Mouse (Mus musculus): ENCODE measurements around the gene Ifi47. TPM values are rescaled to one million over a fixed set of nuclear protein-coding genes. Genes with fewer than 3 reads are reported as not detected.

Ifi47 gene
- polyA plus RNA-seq, 1 experiment from 2014 or later: 2.1 TPM

DNA sequence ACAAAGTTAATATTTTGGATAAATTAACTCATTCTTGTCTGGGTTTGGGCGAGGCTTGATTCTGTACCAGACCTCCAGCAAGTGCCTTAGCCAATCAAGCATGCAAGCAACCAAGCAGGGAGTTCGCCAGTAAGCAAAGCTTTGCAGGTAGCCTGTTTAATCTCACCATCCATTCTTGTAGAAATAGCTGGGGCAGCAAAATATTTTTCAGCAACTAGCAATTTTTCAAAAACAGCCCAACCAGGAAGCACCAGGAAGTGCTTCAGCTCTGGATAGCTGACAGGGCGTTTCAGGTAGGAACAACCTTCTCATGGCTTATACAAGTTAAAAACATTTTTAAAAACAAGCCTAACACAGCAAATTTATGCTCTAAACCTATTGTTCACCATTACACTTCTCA, 5.5 kb downstream of the Ifi47 start:
- Histone ChIP-seq H3K4me2 (no peak overlapping the region), H3K27ac (0 out of 2 replicates have a peak overlapping the region, but pooled peaks have one; percentile 49), H3K36me3 (no peaks in the 10 kb centered on the region), H3K9ac (no peak overlapping the region), H3K27me3 (no peaks in the 10 kb centered on the region), H3K4me1 (0 out of 2 replicates have a peak, but pooled peaks cover 8% of the 10 kb centered on the region), H3K9me3 (replicated peaks) (no peaks in the 10 kb centered on the region), H3K4me3 (replicated peaks) (no peak overlapping the region)
- no peak for ATAC-seq (replicated peaks; ENCODE audit: low FRiP score)
- WGBS: 61% methylated on average over 3 of the region's 3 CpGs

DNA sequence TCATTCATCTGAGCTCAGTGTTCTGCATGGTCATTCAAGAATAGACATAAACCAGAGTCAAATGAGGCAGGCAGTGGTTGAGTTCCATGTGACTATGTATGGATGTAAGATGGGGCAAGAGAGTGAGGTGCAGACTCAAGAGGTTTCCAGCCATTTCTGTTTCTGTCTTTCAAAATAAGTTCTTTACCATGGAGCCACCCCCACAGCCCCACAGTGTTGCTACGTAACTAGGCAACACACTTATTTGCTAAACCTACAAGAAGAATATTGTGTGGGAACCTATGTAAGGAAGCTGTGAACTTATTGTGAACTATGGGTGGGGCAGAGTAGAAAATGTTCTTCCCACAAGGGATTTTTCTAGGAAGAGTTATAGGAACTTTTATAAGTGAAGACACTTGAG, 6.8 kb downstream of the Ifi47 start:
- 83% methylated on average over 1 of the region's 1 CpGs for WGBS
- no peaks in the 10 kb centered on the region for H3K36me3 ChIP-seq
- no peaks in the 10 kb centered on the region for H3K9me3 ChIP-seq (replicated peaks)
- no peak for ATAC-seq (replicated peaks; ENCODE audit: low FRiP score)
- no peak overlapping the region for H3K4me3 ChIP-seq (replicated peaks)
- peaks cover 13% of the 10 kb centered on the region for H3K4me1 ChIP-seq
- H3K9ac ChIP-seq: no peak overlapping the region
- no peak overlapping the region for H3K4me2 ChIP-seq
- H3K27me3 ChIP-seq: no peaks in the 10 kb centered on the region
- H3K27ac ChIP-seq: no peak overlapping the region

DNA sequence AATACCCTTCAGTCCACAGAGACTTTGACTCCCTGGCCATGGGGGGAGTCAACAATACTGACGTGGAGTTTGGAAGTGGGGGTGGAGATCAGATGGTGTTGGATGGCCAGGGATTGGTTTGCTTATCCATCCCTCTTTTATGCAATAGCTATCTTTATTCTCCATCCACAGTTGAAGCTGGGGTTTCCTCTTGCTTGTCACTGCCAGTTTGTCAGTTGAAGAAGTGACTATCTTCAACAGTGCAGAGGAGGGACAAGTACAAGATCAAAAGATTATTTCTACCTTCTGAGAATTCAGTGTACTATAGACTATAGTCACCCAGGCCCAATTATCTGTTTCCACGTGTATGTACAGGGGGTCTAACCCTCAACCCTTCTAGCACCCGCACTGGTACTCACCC, 7.4 kb downstream of the Ifi47 start:
- Histone ChIP-seq H3K27me3 (no peaks in the 10 kb centered on the region), H3K36me3 (no peaks in the 10 kb centered on the region), H3K4me1 (peaks cover 16% of the 10 kb centered on the region), H3K9ac (no peak overlapping the region), H3K4me3 (replicated peaks) (no peak overlapping the region), H3K9me3 (replicated peaks) (no peaks in the 10 kb centered on the region), H3K4me2 (no peak overlapping the region), H3K27ac (no peak overlapping the region)
- WGBS: 73% methylated on average over 3 of the region's 3 CpGs
- no peak for ATAC-seq (replicated peaks; ENCODE audit: low FRiP score)

DNA sequence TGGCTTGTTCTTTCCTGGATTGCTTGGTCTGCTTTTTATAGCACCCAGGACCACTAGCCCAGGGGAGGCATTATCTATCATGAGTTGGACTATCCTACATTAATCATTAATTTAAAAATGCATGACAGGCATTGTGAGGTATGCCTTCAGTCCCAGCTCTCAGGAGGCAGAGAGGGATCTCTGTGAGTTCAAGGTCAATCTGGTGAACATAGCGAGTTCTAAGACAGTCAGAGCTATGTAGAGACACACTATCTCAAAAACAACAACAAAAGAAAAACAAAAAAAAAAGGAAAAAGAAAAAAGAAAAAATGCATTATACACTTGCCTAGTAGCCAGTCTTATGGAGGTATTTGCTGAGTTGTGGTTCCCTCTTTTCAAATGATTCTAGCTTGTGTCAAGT, 8.0 kb downstream of the Ifi47 start:
- Histone ChIP-seq H3K27ac (no peak overlapping the region), H3K4me1 (peaks cover 16% of the 10 kb centered on the region), H3K9ac (no peak overlapping the region), H3K4me2 (no peak overlapping the region), H3K27me3 (no peaks in the 10 kb centered on the region), H3K9me3 (replicated peaks) (no peaks in the 10 kb centered on the region), H3K4me3 (replicated peaks) (no peak overlapping the region), H3K36me3 (no peaks in the 10 kb centered on the region)
- no peak for ATAC-seq (replicated peaks; ENCODE audit: low FRiP score)
- 57% methylated on average over 1 of the region's 1 CpGs for WGBS

DNA sequence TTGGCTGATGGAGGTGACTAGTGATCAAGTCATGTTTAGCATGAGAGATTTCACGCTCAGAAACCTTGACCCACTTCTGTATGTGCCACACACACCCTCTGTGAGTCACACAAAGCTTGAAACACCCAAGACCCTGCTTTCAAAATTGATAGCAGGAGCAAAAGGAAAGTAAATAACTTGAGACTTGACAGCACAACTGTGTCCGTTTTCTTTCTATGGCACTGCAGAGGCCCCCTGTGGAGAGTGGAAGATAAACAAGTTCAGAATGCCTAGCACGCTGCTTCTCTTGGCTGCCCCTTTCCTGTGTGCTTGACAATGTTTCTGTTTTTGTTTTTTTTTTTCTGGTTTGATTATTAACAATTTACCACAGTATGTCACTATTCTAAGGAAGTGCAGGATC, 8.5 kb downstream of the Ifi47 start:
- no peaks in the 10 kb centered on the region for H3K36me3 ChIP-seq
- 44% methylated on average over 3 of the region's 3 CpGs for WGBS
- peaks cover 16% of the 10 kb centered on the region for H3K4me1 ChIP-seq
- no peaks in the 10 kb centered on the region for H3K27me3 ChIP-seq
- H3K4me3 ChIP-seq (replicated peaks): no peak overlapping the region
- H3K9ac ChIP-seq: no peak overlapping the region
- no peak overlapping the region for H3K4me2 ChIP-seq
- no peak for ATAC-seq (replicated peaks; ENCODE audit: low FRiP score)
- H3K27ac ChIP-seq: no peak overlapping the region
- no peaks in the 10 kb centered on the region for H3K9me3 ChIP-seq (replicated peaks)

DNA sequence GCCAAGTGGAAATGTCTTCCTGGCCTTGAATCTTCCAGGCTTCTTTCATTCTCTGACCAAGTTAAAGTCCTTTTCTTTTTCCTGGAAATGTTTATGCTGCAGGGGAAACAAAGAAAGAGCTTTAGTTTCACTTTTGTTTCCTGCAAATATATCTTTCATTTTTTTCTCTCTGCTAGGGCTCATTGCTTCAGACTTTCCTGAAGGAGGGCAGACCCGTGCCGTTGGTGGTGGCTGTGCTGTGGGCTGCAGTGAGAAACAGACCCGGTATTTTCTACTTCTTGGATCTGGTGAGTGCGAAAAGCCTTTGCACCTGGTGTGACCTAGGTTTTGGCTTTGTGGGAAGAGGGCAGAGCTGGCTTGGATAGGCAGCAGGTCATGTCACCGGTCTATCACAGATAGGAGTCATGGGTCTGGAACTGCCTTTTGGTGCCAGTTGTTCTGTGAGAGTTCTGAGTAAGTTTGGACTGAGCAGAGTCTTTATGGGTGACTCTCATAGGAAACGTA, 10.5 kb downstream of the Ifi47 start:
- no peak for ATAC-seq (replicated peaks; ENCODE audit: low FRiP score)
- H3K27ac ChIP-seq: no peak overlapping the region
- H3K4me3 ChIP-seq (replicated peaks): no peak overlapping the region
- no peaks in the 10 kb centered on the region for H3K9me3 ChIP-seq (replicated peaks)
- 74% methylated on average over 6 of the region's 6 CpGs for WGBS
- no peak overlapping the region for H3K9ac ChIP-seq
- H3K4me2 ChIP-seq: no peak overlapping the region
- H3K27me3 ChIP-seq: no peaks in the 10 kb centered on the region
- H3K4me1 ChIP-seq: peaks cover 12% of the 10 kb centered on the region
- no peaks in the 10 kb centered on the region for H3K36me3 ChIP-seq

DNA sequence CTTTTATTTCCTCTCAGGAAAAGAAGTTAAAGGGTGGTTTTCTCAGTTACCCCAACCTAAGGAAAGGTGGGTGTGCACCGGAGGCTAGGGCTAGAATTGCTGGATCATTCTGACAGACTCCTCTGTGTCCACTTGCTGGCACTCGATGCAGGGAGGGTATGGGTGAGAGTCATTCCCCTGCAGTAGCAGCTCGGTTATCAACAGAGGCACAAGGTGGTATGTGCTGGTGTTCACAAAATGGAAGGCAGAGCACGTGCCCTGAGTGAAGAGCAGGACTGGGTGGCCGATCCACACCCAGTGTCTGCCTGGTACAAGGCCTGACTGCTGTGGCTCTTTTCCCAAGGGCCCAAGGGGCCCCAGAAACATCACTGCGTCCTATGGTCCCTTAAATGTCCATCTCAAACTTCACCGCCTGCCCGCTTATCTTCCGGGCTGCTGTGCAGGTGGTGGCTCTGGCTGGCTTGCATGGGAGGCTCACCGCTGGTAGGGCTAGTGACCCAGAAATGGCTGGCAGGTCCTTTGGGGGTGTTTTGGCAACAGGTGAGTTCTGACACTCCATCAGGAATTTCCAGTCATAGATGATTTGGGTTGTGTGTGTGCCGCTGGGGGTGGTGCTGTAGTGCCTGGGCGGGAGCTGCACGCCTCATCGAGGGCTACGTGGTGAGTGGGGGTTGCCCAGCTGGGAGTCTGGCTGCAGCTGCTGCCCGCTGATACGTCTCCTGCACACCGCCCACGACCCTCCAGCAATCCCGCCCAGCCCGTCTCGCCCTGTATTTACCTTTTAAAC, 11.6 kb downstream of the Ifi47 start:
- WGBS: 43% methylated on average over 22 of the region's 22 CpGs
- Histone ChIP-seq H3K4me1 (peaks cover 12% of the 10 kb centered on the region), H3K4me3 (replicated peaks) (peak overlapping the region; percentile 14; the same call in 1 of the 2 replicates), H3K9ac (no peak overlapping the region), H3K9me3 (replicated peaks) (no peaks in the 10 kb centered on the region), H3K27me3 (no peaks in the 10 kb centered on the region), H3K36me3 (no peaks in the 10 kb centered on the region), H3K4me2 (peak overlapping the region; percentile 52), H3K27ac (no peak overlapping the region)
- ATAC-seq (replicated peaks; ENCODE audit: low FRiP score): peak; percentile 93; the same call in 1 of the 2 replicates

DNA sequence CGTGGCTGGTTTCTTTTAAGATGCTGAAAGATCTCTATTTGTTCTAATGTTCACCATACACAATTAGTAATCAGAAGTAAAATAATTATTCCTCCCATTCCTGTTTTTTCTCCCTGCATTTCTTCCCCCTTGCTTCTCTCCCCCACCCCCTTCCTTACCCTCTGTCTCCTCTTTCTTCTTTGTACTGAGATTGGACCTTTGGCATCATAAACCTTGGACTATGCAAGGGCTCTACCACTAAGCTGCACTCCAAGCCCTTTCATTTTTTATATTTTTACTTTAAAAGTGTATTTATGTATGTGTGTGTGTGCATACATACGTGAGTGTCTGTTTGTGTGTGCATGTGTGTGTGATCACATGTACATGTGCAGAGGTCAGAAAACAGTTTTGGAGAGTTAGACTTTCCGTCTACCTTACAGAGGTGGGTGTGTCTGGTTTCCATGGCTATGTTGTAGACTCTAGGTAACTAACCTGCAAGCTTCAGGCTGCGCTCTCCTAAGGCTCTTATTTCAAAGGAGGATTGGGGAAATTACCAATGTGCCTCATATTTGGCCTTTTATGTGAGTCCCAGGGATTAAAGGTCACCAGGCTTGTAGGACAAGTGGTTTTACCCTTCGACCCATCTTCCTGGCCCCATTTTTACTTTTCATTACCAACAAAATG, 12.7 kb downstream of the Ifi47 start:
- 90% methylated on average over 5 of the region's 5 CpGs for WGBS
- ATAC-seq (replicated peaks; ENCODE audit: low FRiP score): no peak
- H3K27ac ChIP-seq: no peak overlapping the region
- peaks cover 12% of the 10 kb centered on the region for H3K4me1 ChIP-seq
- no peak overlapping the region; the same call in 1 of the 2 replicates for H3K4me2 ChIP-seq
- H3K36me3 ChIP-seq: no peaks in the 10 kb centered on the region
- no peak overlapping the region for H3K9ac ChIP-seq
- no peak overlapping the region for H3K4me3 ChIP-seq (replicated peaks)
- no peaks in the 10 kb centered on the region for H3K27me3 ChIP-seq
- no peaks in the 10 kb centered on the region for H3K9me3 ChIP-seq (replicated peaks)

DNA sequence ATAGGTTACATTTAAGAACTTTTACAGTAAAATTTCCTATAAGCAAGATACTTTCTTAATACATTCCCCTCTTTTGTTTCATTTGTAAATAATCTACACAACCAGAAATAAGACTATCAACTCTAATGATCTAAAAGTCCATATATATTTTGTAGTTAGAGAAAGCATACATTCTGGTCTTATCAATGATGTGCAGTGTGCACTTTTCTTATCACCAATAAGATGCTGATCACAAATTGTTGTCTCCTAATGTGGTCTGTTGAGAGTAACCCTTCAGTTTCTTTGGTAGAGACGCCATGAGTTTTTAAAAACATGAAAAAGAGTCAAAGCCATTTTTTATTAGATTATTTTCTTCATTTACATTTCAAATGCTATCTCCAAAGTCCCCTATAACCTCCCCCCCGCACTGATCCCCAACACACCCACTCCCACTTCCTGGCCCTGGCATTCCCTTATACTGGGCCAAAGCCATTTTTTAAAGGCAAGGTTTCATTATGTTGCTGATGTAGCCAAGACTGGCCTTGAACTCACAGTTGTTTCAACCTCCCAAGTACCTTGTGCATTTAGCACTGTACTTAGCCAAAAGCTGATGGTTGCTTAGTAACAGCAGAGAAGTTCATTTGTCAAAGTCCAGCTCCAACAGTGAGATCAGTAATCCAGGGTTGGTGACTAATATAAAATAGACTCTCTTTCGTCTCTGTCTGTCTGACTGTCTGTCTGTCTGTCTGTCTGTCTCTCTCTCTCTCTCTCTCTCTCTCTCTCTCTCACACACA, 13.5 kb downstream of the Ifi47 start:
- H3K4me1 ChIP-seq: peaks cover 7% of the 10 kb centered on the region
- no peak overlapping the region for H3K27ac ChIP-seq
- H3K27me3 ChIP-seq: no peaks in the 10 kb centered on the region
- no peak overlapping the region for H3K9ac ChIP-seq
- ATAC-seq (replicated peaks; ENCODE audit: low FRiP score): no peak
- no peak overlapping the region for H3K4me2 ChIP-seq
- no peaks in the 10 kb centered on the region for H3K9me3 ChIP-seq (replicated peaks)
- no peaks in the 10 kb centered on the region for H3K36me3 ChIP-seq
- H3K4me3 ChIP-seq (replicated peaks): no peak overlapping the region
- 81% methylated on average over 3 of the region's 3 CpGs for WGBS

DNA sequence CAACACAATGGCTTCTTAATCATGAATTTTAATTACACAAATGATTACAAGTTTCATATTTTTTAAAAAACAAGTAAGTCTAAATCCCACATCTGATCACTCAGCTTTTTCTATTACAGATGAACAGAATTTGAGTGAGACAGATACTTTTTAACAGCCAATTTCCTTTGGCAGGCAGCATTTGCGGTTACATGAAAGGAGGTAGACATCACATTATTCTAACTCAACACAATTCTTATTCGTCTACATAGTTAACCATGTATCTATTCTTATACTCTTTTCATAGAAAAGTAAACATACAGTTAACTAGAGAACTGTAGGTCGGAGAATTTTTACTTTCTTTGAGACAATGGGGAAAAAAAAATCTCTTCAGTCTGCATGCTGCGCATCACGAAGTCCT, 14.2 kb downstream of the Ifi47 start:
- H3K36me3 ChIP-seq: no peaks in the 10 kb centered on the region
- no peak overlapping the region for H3K27ac ChIP-seq
- no peaks in the 10 kb centered on the region for H3K27me3 ChIP-seq
- no peaks in the 10 kb centered on the region for H3K9me3 ChIP-seq (replicated peaks)
- ATAC-seq (replicated peaks; ENCODE audit: low FRiP score): no peak
- H3K4me3 ChIP-seq (replicated peaks): no peak overlapping the region
- H3K9ac ChIP-seq: no peak overlapping the region
- no peak overlapping the region for H3K4me2 ChIP-seq
- peaks cover 7% of the 10 kb centered on the region for H3K4me1 ChIP-seq
- WGBS: 90% methylated on average over 5 of the region's 5 CpGs

DNA sequence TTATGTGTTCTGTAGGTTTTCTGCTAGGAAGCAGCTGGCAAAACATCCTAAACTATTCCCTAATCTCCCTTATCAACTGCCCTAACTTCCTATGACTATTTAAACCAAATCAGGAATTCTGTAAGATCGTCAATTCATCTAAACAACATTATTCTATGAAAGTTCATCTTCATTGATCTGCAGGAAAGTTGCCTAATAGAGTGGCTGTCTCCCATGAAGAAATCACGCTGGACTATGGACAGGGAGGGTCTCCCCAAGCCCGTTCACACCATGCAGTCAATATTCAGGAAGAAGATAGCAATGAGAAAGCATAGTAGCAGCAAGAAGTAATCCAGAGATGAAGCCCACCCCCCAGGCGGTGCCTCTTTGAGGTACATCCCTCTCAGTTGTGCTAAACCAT, 14.8 kb downstream of the Ifi47 start:
- ATAC-seq (replicated peaks; ENCODE audit: low FRiP score): no peak
- H3K4me1 ChIP-seq: peaks cover 7% of the 10 kb centered on the region

DNA sequence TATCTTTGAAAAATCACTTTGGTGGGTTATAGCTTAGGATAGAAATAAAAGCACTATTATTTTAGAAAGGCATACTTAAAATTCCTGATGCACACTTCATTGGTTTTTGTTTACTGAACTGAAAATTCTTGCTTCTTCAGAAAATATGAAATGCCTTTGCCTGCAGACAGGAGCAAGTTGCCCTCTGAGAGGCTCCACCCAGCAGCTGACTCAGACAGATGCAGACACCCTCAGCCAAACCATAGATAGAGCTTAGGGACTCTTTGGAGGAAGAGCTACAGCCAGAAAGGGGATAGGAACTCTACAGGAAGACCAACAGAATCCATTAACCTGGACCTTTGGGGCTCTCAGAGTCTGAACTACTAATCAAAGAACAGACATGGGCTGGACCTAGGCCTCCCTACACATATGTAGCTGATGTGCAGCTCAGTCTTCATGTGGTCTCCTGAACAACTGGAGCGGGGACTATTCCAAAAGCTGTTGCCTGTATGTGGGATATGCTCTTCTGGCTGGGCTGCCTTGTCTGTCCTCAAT, 15.7 kb downstream of the Ifi47 start:
- H3K27ac ChIP-seq: no peak overlapping the region
- WGBS: 94% methylated on average over 1 of the region's 1 CpGs
- ATAC-seq (replicated peaks; ENCODE audit: low FRiP score): no peak
- H3K4me3 ChIP-seq (replicated peaks): no peak overlapping the region
- H3K9me3 ChIP-seq (replicated peaks): no peaks in the 10 kb centered on the region
- H3K4me2 ChIP-seq: no peak overlapping the region
- H3K27me3 ChIP-seq: no peaks in the 10 kb centered on the region
- H3K36me3 ChIP-seq: no peaks in the 10 kb centered on the region
- no peak overlapping the region for H3K9ac ChIP-seq
- H3K4me1 ChIP-seq: peaks cover 7% of the 10 kb centered on the region

More for the DNA sequence above, 14.8 kb downstream of the Ifi47 start:
- no peak overlapping the region for H3K4me3 ChIP-seq (replicated peaks)
- no peak overlapping the region for H3K4me2 ChIP-seq
- WGBS: 81% methylated on average over 4 of the region's 4 CpGs
- H3K27ac ChIP-seq: no peak overlapping the region
- no peaks in the 10 kb centered on the region for H3K27me3 ChIP-seq
- no peak overlapping the region for H3K9ac ChIP-seq
- H3K36me3 ChIP-seq: no peaks in the 10 kb centered on the region
- H3K9me3 ChIP-seq (replicated peaks): no peaks in the 10 kb centered on the region
